Mouse (Mus musculus) forebrain, embryonic 16.5 days (tissue): ENCODE results near the gene Gpat2. TPM values are rescaled to one million over a fixed set of nuclear protein-coding genes. Genes with fewer than 3 reads are reported as not detected.
A peak's percentile ranks its signal among the peaks of the same experiment; 100 is the strongest.

Experiments
- ATAC-seq: fragments of 200-750 bp; cut with Nextera tagmentation; 2 replicates; pipeline ENCODE4 v1.8.0; 2017; ENCODE audit warnings: mild to moderate bottlenecking, moderate library complexity
- H3K27ac ChIP-seq: fragments of 300-500 bp; sonication (generic); 2 replicates; pipeline ENCODE4 v1.5.1; 2014; ENCODE audit warnings: low read length, control low read depth
- H3K27me3 ChIP-seq: fragments of 300-500 bp; sonication (generic); replicated peaks from 2 replicates; pipeline ENCODE4 v1.6.1; 2014; ENCODE audit warnings: low read length; ENCODE audit not compliant: control insufficient read depth, insufficient read depth
- H3K36me3 ChIP-seq: fragments of 300-500 bp; sonication (generic); 2 replicates; pipeline ENCODE4 v1.6.1; 2014; ENCODE audit not compliant: control insufficient read depth, insufficient read depth
- H3K4me1 ChIP-seq: fragments of 300-500 bp; sonication (generic); replicated peaks from 2 replicates; pipeline ENCODE4 v1.6.1; 2014; ENCODE audit warnings: low read length; ENCODE audit not compliant: control insufficient read depth, insufficient read depth
- H3K4me2 ChIP-seq: fragments of 300-500 bp; sonication (generic); 2 replicates; pipeline ENCODE4 v1.6.1; 2014; ENCODE audit warnings: mild to moderate bottlenecking, low read length, control low read depth
- H3K4me3 ChIP-seq: fragments of 300-500 bp; sonication (generic); replicated peaks from 2 replicates; pipeline ENCODE4 v1.5.1; 2014; ENCODE audit warnings: mild to moderate bottlenecking, low read length, control low read depth
- H3K9ac ChIP-seq: fragments of 300-500 bp; sonication (generic); replicated peaks from 2 replicates; pipeline ENCODE4 v1.6.1; 2014; ENCODE audit warnings: low read depth, low read length, control low read depth
- H3K9me3 ChIP-seq: fragments of 300-500 bp; sonication (generic); 2 replicates; pipeline ENCODE4 v1.6.1; 2016; ENCODE audit warnings: low read length; ENCODE audit not compliant: control insufficient read depth
- WGBS: fragments of 180-500 bp; shearing (Covaris S2); extraction: QIAGEN DNeasy Blood & Tissue Kit; methylation state at CpG from one replicate; pipeline ENCODE4 v1.1.7; 2014; 5-methylcytosine and 5-hydroxymethylcytosine counted together
- polyA plus RNA-seq: library from polyadenylated mRNA; unstranded; fragments of >200 nt; fragmentation: Nextera tagmentation; extraction: Ambion mirVana; gene quantifications from 2 replicates; pipeline ENCODE4 v1.2.1, GENCODE M21; 2015

Gene Gpat2
- polyA plus RNA-seq, 1 experiment from 2014 or later = 0.13 TPM

- Histone ChIP-seq H3K27ac (no peak overlapping the region), H3K27me3 (no peaks in the 10 kb centered on the region), H3K36me3 (no peaks in the 10 kb centered on the region), H3K4me1 (no peaks in the 10 kb centered on the region), H3K4me2 (no peak overlapping the region), H3K4me3 (no peak overlapping the region), H3K9me3 (no peaks in the 10 kb centered on the region), H3K9ac (no peak overlapping the region)
- ATAC-seq = no peak
- 5% methylated on average over 5 of the region's 5 CpGs for WGBS
Observed at GRCm38 (mm10) chr2:127453764-127454163, 28.8 kb downstream of the Gpat2 start.

- Histone ChIP-seq H3K36me3 (no peaks in the 10 kb centered on the region), H3K27ac (no peak overlapping the region), H3K4me1 (no peaks in the 10 kb centered on the region), H3K9me3 (no peaks in the 10 kb centered on the region), H3K4me3 (no peak overlapping the region), H3K27me3 (0 out of 2 replicates have a peak, but pooled peaks cover 2% of the 10 kb centered on the region), H3K4me2 (no peak overlapping the region), H3K9ac (no peak overlapping the region)
- WGBS = 85% methylated on average over 2 of the region's 2 CpGs
- no peak for ATAC-seq
Observed at GRCm38 (mm10) chr2:127459341-127459740, 34.3 kb downstream of the Gpat2 start.

- Histone ChIP-seq H3K9me3 (no peaks in the 10 kb centered on the region), H3K36me3 (no peaks in the 10 kb centered on the region), H3K9ac (no peak overlapping the region), H3K4me2 (no peak overlapping the region), H3K4me3 (no peak overlapping the region), H3K27me3 (0 out of 2 replicates have a peak, but pooled peaks cover 2% of the 10 kb centered on the region), H3K4me1 (no peaks in the 10 kb centered on the region), H3K27ac (no peak overlapping the region)
- ATAC-seq = no peak
- WGBS = 65% methylated on average over 9 of the region's 9 CpGs
Observed at GRCm38 (mm10) chr2:127461351-127461750, 36.4 kb downstream of the Gpat2 start.

GRCm38 (mm10) chr2:127462314-127462713 lies 37.3 kb downstream of the Gpat2 start:
- WGBS = 16% methylated on average over 8 of the region's 8 CpGs
- ATAC-seq = peak; percentile 85
- H3K4me2 ChIP-seq = no peak overlapping the region
- H3K4me1 ChIP-seq = no peaks in the 10 kb centered on the region
- no peaks in the 10 kb centered on the region for H3K9me3 ChIP-seq
- H3K36me3 ChIP-seq = no peaks in the 10 kb centered on the region
- H3K27me3 ChIP-seq = 0 out of 2 replicates have a peak, but pooled peaks cover 2% of the 10 kb centered on the region
- H3K9ac ChIP-seq = no peak overlapping the region
- no peak overlapping the region for H3K4me3 ChIP-seq
- no peak overlapping the region for H3K27ac ChIP-seq

GRCm38 (mm10) chr2:127470183-127470582 lies 45.2 kb downstream of the Gpat2 start:
- ATAC-seq = no peak

GRCm38 (mm10) chr2:127470661-127471060 lies 45.7 kb downstream of the Gpat2 start:
- WGBS = 96% methylated on average over 10 of the region's 10 CpGs
- no peak overlapping the region for H3K4me2 ChIP-seq
- H3K36me3 ChIP-seq = no peaks in the 10 kb centered on the region
- ATAC-seq = no peak
- H3K4me3 ChIP-seq = no peak overlapping the region
- H3K27me3 ChIP-seq = no peaks in the 10 kb centered on the region
- no peaks in the 10 kb centered on the region for H3K9me3 ChIP-seq
- H3K9ac ChIP-seq = no peak overlapping the region
- no peaks in the 10 kb centered on the region for H3K4me1 ChIP-seq
- no peak overlapping the region for H3K27ac ChIP-seq

More at GRCm38 (mm10) chr2:127470183-127470582, 45.2 kb downstream of the Gpat2 start:
- no peaks in the 10 kb centered on the region for H3K36me3 ChIP-seq
- H3K27me3 ChIP-seq = no peaks in the 10 kb centered on the region
- H3K27ac ChIP-seq = no peak overlapping the region
- no peak overlapping the region for H3K9ac ChIP-seq
- H3K4me2 ChIP-seq = no peak overlapping the region
- H3K4me3 ChIP-seq = no peak overlapping the region
- H3K4me1 ChIP-seq = no peaks in the 10 kb centered on the region
- H3K9me3 ChIP-seq = no peaks in the 10 kb centered on the region
- 95% methylated on average over 5 of the region's 5 CpGs for WGBS

GRCm38 (mm10) chr2:127471281-127471680 lies 46.3 kb downstream of the Gpat2 start:
- Histone ChIP-seq H3K9me3 (no peaks in the 10 kb centered on the region), H3K27ac (no peak overlapping the region), H3K27me3 (no peaks in the 10 kb centered on the region), H3K36me3 (no peaks in the 10 kb centered on the region), H3K4me3 (no peak overlapping the region), H3K4me2 (no peak overlapping the region), H3K9ac (no peak overlapping the region), H3K4me1 (no peaks in the 10 kb centered on the region)
- ATAC-seq = no peak
- WGBS = 88% methylated on average over 8 of the region's 8 CpGs

GRCm38 (mm10) chr2:127472279-127472678 lies 47.3 kb downstream of the Gpat2 start:
- H3K36me3 ChIP-seq = no peaks in the 10 kb centered on the region
- no peak overlapping the region for H3K4me3 ChIP-seq
- H3K9ac ChIP-seq = no peak overlapping the region
- no peak for ATAC-seq
- no peaks in the 10 kb centered on the region for H3K9me3 ChIP-seq
- H3K27me3 ChIP-seq = no peaks in the 10 kb centered on the region
- H3K4me2 ChIP-seq = no peak overlapping the region
- WGBS = 78% methylated on average over 3 of the region's 3 CpGs
- H3K4me1 ChIP-seq = no peaks in the 10 kb centered on the region
- no peak overlapping the region for H3K27ac ChIP-seq

GRCm38 (mm10) chr2:127479210-127479609 lies 54.2 kb downstream of the Gpat2 start:
- no peak overlapping the region for H3K4me2 ChIP-seq
- peaks cover 42% of the 10 kb centered on the region for H3K27me3 ChIP-seq
- no peaks in the 10 kb centered on the region for H3K9me3 ChIP-seq
- no peak overlapping the region for H3K27ac ChIP-seq
- no peak for ATAC-seq
- no peaks in the 10 kb centered on the region for H3K36me3 ChIP-seq
- H3K4me3 ChIP-seq = no peak overlapping the region
- peaks cover 26% of the 10 kb centered on the region for H3K4me1 ChIP-seq
- H3K9ac ChIP-seq = no peak overlapping the region
- 74% methylated on average over 4 of the region's 4 CpGs for WGBS

GRCm38 (mm10) chr2:127479763-127480162 lies 54.8 kb downstream of the Gpat2 start:
- H3K27ac ChIP-seq = no peak overlapping the region
- 68% methylated on average over 10 of the region's 10 CpGs for WGBS
- H3K4me1 ChIP-seq = peaks cover 32% of the 10 kb centered on the region
- H3K9ac ChIP-seq = no peak overlapping the region
- peaks cover 47% of the 10 kb centered on the region for H3K27me3 ChIP-seq
- H3K4me3 ChIP-seq = no peak overlapping the region
- H3K4me2 ChIP-seq = no peak overlapping the region
- H3K9me3 ChIP-seq = no peaks in the 10 kb centered on the region
- ATAC-seq = no peak
- H3K36me3 ChIP-seq = no peaks in the 10 kb centered on the region
